In genomic region chr12:105840545-105840944, GRCm38 (mm10) we compare ENCODE assay signal across 7 mouse cellular contexts. TPM values are rescaled to one million over a fixed set of nuclear protein-coding genes. Genes with fewer than 3 reads are reported as not detected.
DNase-seq lines count a peak whose midpoint lies in the region; ATAC-seq and TF ChIP-seq lines count a peak whose summit lies in the region.
"Not testable (repeated sequence)": the region's sequence is repeated elsewhere in the genome, so short reads cannot be mapped to it uniquely, and the experiment has no call there.

No protein-coding gene starts in this region.

- not testable (repeated sequence) for ATAC-seq in lung, postnatal 0 days

- H3K9ac ChIP-seq in ES-Bruce4 (ENCODE audit: low read depth, poor library complexity, severe bottlenecking); heart, adult 2 months (ENCODE audit: low read depth, low read length); lung, postnatal 0 days (replicated peaks; ENCODE audit: low read depth): not testable (repeated sequence)

- not testable (repeated sequence) for H3K4me1 ChIP-seq in ES-Bruce4 (ENCODE audit: control insufficient read depth, insufficient read depth, low read length); bone marrow macrophage, adult 2 months (ENCODE audit: control insufficient read depth, insufficient read depth, low read length); heart, adult 2 months (ENCODE audit: control insufficient read depth, insufficient read depth, low read length); lung, postnatal 0 days (ENCODE audit: insufficient read depth, low read depth, low read length); thymus, adult 2 months (replicated peaks; ENCODE audit: control insufficient read depth, insufficient read depth, low read length)

- H3K4me3 ChIP-seq in ES-Bruce4 (ENCODE audit: low read depth, low read length); bone marrow macrophage, adult 2 months (ENCODE audit: insufficient read depth, low read length); heart, adult 2 months; left cerebral cortex, adult 2 months; lung, postnatal 0 days (ENCODE audit: low read depth, low read length); thymus, adult 2 months (ENCODE audit: control insufficient read depth, insufficient read depth, low read length): not testable (repeated sequence)

- WGBS in heart, adult 2 months: 95% methylated on average over 8 of the region's 8 CpGs
- 94% methylated on average over 8 of the region's 8 CpGs for WGBS in lung, postnatal 0 days
- 97% methylated on average over 8 of the region's 8 CpGs for WGBS in thymus, adult 2 months

- not testable (repeated sequence) for H3K27me3 ChIP-seq in ES-Bruce4 (ENCODE audit: control insufficient read depth, insufficient read depth, low read length, poor library complexity, severe bottlenecking); heart, adult 2 months (ENCODE audit: control insufficient read depth, insufficient read depth, low read length); lung, postnatal 0 days (replicated peaks; ENCODE audit: insufficient read depth, low read length); thymus, adult 2 months (ENCODE audit: control insufficient read depth, insufficient read depth, low read length)

- H3K9me3 ChIP-seq in ES-Bruce4 (replicated peaks; ENCODE audit: control insufficient read depth, insufficient read depth, low read length, poor library complexity, severe bottlenecking); lung, postnatal 0 days (ENCODE audit: low read length): not testable (repeated sequence)

- peak; percentile 16 for TF ChIP-seq CTCF in ES-Bruce4 (IDR thresholded peaks at IDR 0.05; ENCODE audit: low read depth, low read length)
- 0 out of 2 replicates have a peak, but pooled peaks have one; percentile 28 for TF ChIP-seq CTCF in bone marrow macrophage, adult 2 months (IDR thresholded peaks at IDR 0.05; ENCODE audit: low read depth, low read length)
- peak; percentile 36 for TF ChIP-seq CTCF in heart, adult 2 months (IDR thresholded peaks at IDR 0.05)
- TF ChIP-seq CTCF in left cerebral cortex, adult 2 months (IDR thresholded peaks at IDR 0.05): peak; percentile 10
- TF ChIP-seq CTCF in lung, postnatal 0 days (IDR thresholded peaks at IDR 0.05): peak; percentile 36; the same call in 1 of the 2 replicates
- TF ChIP-seq CTCF in thymus, adult 2 months (IDR thresholded peaks at IDR 0.05; ENCODE audit: borderline replicate concordance, control insufficient read depth, extremely low read depth, insufficient read depth, low read length, poor library complexity): 0 out of 2 replicates have a peak, but pooled peaks have one; percentile 17

- not testable (repeated sequence) for H3K4me2 ChIP-seq in lung, postnatal 0 days (replicated peaks; ENCODE audit: low read depth, low read length)

- not testable (repeated sequence) for H3K79me2 ChIP-seq in heart, adult 2 months (replicated peaks; ENCODE audit: control insufficient read depth, insufficient read depth, low read length)

- not testable (repeated sequence) for TF ChIP-seq POLR2A in ES-Bruce4 (IDR thresholded peaks at IDR 0.05; ENCODE audit: insufficient read depth, low read length); bone marrow macrophage, adult 2 months (IDR thresholded peaks at IDR 0.05; ENCODE audit: borderline replicate concordance, low read depth, low read length); heart, adult 2 months (IDR thresholded peaks at IDR 0.05; ENCODE audit: insufficient read depth, low read depth, low read length); thymus, adult 2 months (IDR thresholded peaks at IDR 0.05; ENCODE audit: control insufficient read depth, extremely low read depth, insufficient read depth, low read length, poor library complexity)

- intact Hi-C loops in heart, adult 2 months (cut with DNase I): not testable (repeated sequence)
- intact Hi-C loops in left cerebral cortex, adult 2 months (cut with DNase I): loop anchor here (2.0 kb wide), 1 partner anchor 122 kb away; no protein-coding TSS in a partner anchor

- DNase-seq in 3T3-L1 (ENCODE audit: low read depth, low spot score): peak; percentile 29
- DNase-seq in heart, adult 2 months; left cerebral cortex, adult 2 months (ENCODE audit: extremely low spot score in 1 of 2, low spot score in 2 of 2); lung, postnatal 0 days (ENCODE audit: low spot score): not testable (repeated sequence)
- peak; percentile 22 for DNase-seq in thymus, adult 2 months

- peaks cover 40% of the 10 kb centered on the region for H3K36me3 ChIP-seq in ES-Bruce4 (ENCODE audit: control insufficient read depth, insufficient read depth, low read length, poor library complexity, severe bottlenecking)
- not testable (repeated sequence) for H3K36me3 ChIP-seq in heart, adult 2 months (ENCODE audit: control insufficient read depth, insufficient read depth, low read length)
- peaks cover 20% of the 10 kb centered on the region for H3K36me3 ChIP-seq in lung, postnatal 0 days (ENCODE audit: insufficient read depth, low read length)
- peaks cover 35% of the 10 kb centered on the region for H3K36me3 ChIP-seq in thymus, adult 2 months (ENCODE audit: control insufficient read depth, insufficient read depth, low read length)

- TF ChIP-seq EP300 in ES-Bruce4 (IDR thresholded peaks at IDR 0.05; ENCODE audit: insufficient read depth, low read depth, low read length); heart, adult 2 months (IDR thresholded peaks at IDR 0.05; ENCODE audit: insufficient read depth, low read depth, low read length); lung, postnatal 0 days (IDR thresholded peaks at IDR 0.05): not testable (repeated sequence)

- H3K27ac ChIP-seq in ES-Bruce4 (ENCODE audit: insufficient read depth, low read length); bone marrow macrophage, adult 2 months (ENCODE audit: insufficient read depth, low read depth, low read length); heart, adult 2 months; left cerebral cortex, adult 2 months; lung, postnatal 0 days (ENCODE audit: low read length); thymus, adult 2 months (ENCODE audit: control insufficient read depth, insufficient read depth, low read length): not testable (repeated sequence)

RNA-seq across cellular contexts. Expression of gene Papola, which starts 56.1 kb away (rescaled TPM):
- polyA plus RNA-seq in ES-Bruce4 (2011; ENCODE audit: insufficient read depth, insufficient read length, low read depth, missing spikeins): 229 and 251 TPM in 2 replicates
- polyA plus RNA-seq in bone marrow macrophage, adult 2 months (2012; ENCODE audit: insufficient read depth, insufficient read length, missing spikeins): 131 and 144 TPM in 2 replicates
- 100 to 1,000 TPM; 124 to 127 TPM for total RNA-seq in heart, adult 2 months (2021)
- polyA plus RNA-seq in heart, adult 2 months (2012; rRNA removed): 35.3 and 81.5 TPM in 2 replicates
- total RNA-seq in left cerebral cortex, adult 2 months (2021): 100 to 1,000 TPM; 142 to 162 TPM
- polyA plus RNA-seq in lung, postnatal 0 days (2015; fragmentation: Nextera tagmentation; extraction: Ambion mirVana): 102 and 116 TPM in 2 replicates
- polyA plus RNA-seq in thymus, adult 2 months (2012; rRNA removed): 91.1 and 114 TPM in 2 replicates
